Mouse (Mus musculus): ENCODE results near the gene Clock.

DNA sequence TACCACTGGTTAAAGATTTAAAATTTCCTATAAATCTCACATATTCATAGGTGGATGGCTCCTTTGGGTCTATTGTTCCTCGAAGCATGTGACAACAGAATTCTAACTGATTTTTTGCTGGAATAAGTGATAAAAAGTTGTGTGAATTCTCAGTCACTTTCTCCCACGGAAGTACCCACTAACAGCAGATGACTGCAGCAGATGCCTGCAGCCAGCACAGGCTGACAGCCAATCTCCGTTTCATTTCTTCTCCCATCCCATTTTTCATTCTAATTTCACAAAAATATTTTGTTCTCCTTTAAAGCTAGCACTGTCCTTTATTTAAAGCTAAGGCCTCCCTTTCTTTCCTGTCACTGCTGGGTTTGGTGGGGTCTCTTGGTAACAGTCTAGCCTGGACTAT lies 59.2 kb downstream of the Clock start:
- TF ChIP-seq POLR2A (IDR thresholded peaks at IDR 0.05; ENCODE audit: extremely low read depth, insufficient read depth, low read length): no peak
- TF ChIP-seq CTCF (IDR thresholded peaks at IDR 0.05; ENCODE audit: low read depth, low read length): no peak
